Mouse (Mus musculus): ENCODE data around the gene Cul5. TPM values are rescaled to one million over a fixed set of nuclear protein-coding genes. Genes with fewer than 3 reads are reported as not detected.

Cul5 gene
- polyA plus RNA-seq, 1 experiment from 2014 or later, result 14.6 TPM

DNA sequence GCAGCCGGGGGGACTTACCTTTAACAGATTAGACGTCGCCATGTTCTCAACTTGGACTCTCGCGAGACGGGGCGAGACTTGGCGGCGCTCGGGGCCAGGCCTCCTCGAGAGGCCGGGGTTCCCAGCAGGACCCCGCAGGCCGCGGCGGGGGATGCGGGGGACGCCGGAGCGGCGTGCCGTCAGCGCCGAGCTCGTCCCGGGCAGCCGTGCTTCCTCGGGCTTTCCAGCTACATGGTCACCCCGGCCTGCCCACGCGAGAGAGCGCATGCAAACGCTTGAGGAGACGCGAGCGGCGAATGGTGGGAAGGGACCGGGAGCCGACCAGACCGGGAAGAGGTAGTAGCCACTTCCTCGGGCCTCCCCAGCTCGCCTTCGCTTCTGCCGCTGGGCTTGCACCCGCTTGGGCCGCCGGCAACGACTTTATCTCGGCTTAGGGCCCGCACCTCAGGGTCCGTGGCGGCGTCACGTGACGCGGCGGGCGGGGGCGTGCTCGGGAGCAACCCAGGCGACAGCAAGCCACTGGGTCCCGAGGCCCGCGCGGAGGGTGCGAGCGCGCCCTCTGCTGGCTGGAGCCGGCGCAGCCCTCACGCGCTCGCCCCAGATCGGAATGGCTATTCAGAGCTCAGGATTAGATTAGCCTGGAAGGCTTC is 2.7 kb downstream of the Cul5 start:
- no peaks in the 10 kb centered on the region for H3K9me3 ChIP-seq (replicated peaks)
- peak overlapping the region; percentile 88 for H3K4me2 ChIP-seq
- H3K4me1 ChIP-seq (replicated peaks), result peaks cover 33% of the 10 kb centered on the region
- H3K4me3 ChIP-seq (replicated peaks), result peak overlapping the region; percentile 96
- H3K27ac ChIP-seq, result peak overlapping the region; percentile 88
- no peaks in the 10 kb centered on the region for H3K36me3 ChIP-seq
- DNase-seq (peak; percentile 89), ATAC-seq (ENCODE audit: low read depth) (peak; percentile 96)
- peak overlapping the region; percentile 98 for H3K9ac ChIP-seq
- H3K27me3 ChIP-seq, result no peaks in the 10 kb centered on the region
- under 1% methylated on average over 74 of the region's 74 CpGs for WGBS (ENCODE audit: insufficient replicate concordance)

DNA sequence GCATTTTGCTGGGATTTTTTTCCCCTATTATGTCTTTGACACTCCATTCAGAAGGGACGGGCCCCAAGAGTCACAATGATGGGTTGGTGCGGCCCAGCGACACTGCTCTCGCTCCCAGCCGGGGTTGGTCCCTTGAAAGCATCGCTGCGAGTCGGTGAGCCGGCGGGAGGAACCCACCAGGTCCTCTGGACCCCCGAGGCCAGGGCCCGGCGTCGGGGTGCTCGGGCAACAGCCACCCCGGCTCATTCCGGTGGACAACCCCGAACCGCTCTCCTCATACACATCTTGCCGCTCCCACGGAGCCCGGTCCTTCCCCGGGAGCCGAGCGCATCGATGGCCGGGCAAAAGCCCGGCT is 3.2 kb downstream of the Cul5 start:
- Histone ChIP-seq H3K36me3 (no peaks in the 10 kb centered on the region), H3K4me1 (replicated peaks) (peaks cover 35% of the 10 kb centered on the region), H3K4me2 (peak overlapping the region; percentile 88), H3K4me3 (replicated peaks) (peak overlapping the region; percentile 96), H3K27ac (peak overlapping the region; percentile 88), H3K9ac (peak overlapping the region; percentile 98), H3K9me3 (replicated peaks) (no peaks in the 10 kb centered on the region), H3K27me3 (no peaks in the 10 kb centered on the region)
- under 1% methylated on average over 28 of the region's 28 CpGs for WGBS (ENCODE audit: insufficient replicate concordance)
- no peak for DNase-seq
- ATAC-seq (ENCODE audit: low read depth), result no peak; the same call in 1 of the 2 replicates

DNA sequence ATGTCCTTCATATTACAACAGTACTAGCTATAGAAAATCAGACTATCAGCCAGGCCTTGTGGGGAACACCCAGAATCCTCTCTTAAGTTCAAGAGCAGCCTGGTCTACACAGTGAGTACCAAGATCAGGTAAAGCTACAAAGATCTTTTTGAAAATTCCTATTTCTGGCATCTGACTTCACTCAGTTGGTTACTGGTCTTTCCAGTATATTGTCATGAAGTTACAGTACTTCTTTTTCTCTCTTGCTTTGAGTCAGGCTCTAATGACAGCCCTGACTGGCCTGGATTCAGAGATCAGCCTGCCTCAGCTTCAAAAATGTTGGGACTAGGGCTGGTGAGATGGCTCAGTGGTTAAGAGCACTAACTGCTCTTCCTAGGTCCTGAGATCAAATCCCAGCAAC is 4.4 kb downstream of the Cul5 start:
- Histone ChIP-seq H3K9me3 (replicated peaks) (no peaks in the 10 kb centered on the region), H3K4me1 (replicated peaks) (peaks cover 40% of the 10 kb centered on the region), H3K4me2 (peak overlapping the region; percentile 88), H3K9ac (no peak overlapping the region), H3K36me3 (no peaks in the 10 kb centered on the region), H3K27ac (no peak overlapping the region), H3K27me3 (no peaks in the 10 kb centered on the region), H3K4me3 (replicated peaks) (peak overlapping the region; percentile 96; the same call in 1 of the 2 replicates)
- DNase-seq, result no peak
- no peak for ATAC-seq (ENCODE audit: low read depth)

DNA sequence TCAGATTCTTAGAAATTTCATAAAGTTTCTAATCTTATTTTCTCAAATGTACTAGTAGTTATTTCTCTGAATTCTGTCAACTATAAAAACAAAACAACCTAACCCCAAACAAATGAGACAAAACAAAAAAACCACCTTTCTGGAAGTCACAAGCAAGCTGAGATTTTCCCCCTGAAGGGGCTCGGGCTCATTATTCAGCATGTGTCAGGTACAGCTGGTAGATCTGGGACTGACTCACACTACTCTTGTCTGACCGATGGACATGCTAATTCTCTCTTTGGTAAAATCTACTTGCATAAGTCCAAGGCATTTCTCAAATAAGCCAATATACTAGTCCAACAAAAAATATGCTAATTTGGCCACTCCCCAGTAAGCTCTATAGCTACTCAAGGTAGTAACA is 5.0 kb downstream of the Cul5 start:
- no peaks in the 10 kb centered on the region for H3K36me3 ChIP-seq
- H3K27me3 ChIP-seq, result no peaks in the 10 kb centered on the region
- no peak for DNase-seq
- peak overlapping the region; percentile 7; the same call in 1 of the 2 replicates for H3K4me2 ChIP-seq
- no peak overlapping the region for H3K9ac ChIP-seq
- 72% methylated on average over 2 of the region's 2 CpGs for WGBS (ENCODE audit: insufficient replicate concordance)
- no peak overlapping the region for H3K4me3 ChIP-seq (replicated peaks)
- no peak for ATAC-seq (ENCODE audit: low read depth)
- H3K9me3 ChIP-seq (replicated peaks), result no peaks in the 10 kb centered on the region
- H3K4me1 ChIP-seq (replicated peaks), result peaks cover 40% of the 10 kb centered on the region
- H3K27ac ChIP-seq, result no peak overlapping the region

DNA sequence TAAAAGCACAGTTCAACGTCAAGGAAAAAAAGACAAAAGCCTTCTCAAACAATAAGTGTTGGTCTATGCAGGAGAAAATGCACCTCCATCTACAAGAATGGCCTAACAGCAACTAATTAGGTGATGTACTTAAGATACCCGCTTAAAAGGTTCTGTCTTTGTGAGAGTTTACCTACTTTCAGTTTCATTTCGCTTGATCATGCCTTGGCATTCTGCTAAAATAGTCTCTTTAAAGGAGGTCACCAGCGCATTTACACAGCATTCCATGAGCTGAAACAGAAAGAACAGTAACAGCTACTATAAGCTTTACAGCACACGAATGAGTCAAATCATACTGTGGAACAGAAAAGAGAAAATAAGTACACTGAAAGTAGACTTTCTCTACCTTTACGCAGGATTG is 35.0 kb downstream of the Cul5 start:
- no peaks in the 10 kb centered on the region for H3K27me3 ChIP-seq
- DNase-seq (no peak), ATAC-seq (ENCODE audit: low read depth) (no peak)
- peaks cover 49% of the 10 kb centered on the region for H3K36me3 ChIP-seq
- no peak overlapping the region for H3K9ac ChIP-seq
- no peaks in the 10 kb centered on the region for H3K4me1 ChIP-seq (replicated peaks)
- H3K4me3 ChIP-seq (replicated peaks), result no peak overlapping the region
- H3K4me2 ChIP-seq, result no peak overlapping the region
- 82% methylated on average over 6 of the region's 6 CpGs for WGBS (ENCODE audit: insufficient replicate concordance)
- no peaks in the 10 kb centered on the region for H3K9me3 ChIP-seq (replicated peaks)
- no peak overlapping the region for H3K27ac ChIP-seq

DNA sequence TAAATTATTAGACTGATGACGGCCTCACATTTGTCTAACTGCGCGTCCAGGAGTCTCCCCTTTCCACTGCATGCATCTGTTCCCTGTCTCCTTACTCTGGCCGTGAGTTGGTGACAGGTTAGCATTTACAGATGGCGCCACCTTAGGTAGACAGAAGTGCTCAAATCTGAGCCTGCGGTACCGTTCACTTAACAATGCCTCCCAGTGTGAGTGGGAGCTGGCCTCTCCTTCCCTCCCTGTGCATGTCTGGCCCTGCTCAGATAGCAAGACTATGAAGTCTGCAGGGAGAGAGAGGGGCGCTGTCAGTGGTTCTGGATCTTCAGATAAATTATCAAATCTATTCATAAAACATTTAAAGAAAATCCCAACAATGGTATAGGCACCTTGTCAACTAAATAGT is 54.6 kb downstream of the Cul5 start:
- Histone ChIP-seq H3K36me3 (peaks cover 34% of the 10 kb centered on the region), H3K4me3 (replicated peaks) (no peak overlapping the region), H3K4me2 (no peak overlapping the region), H3K27me3 (no peaks in the 10 kb centered on the region), H3K9ac (no peak overlapping the region), H3K4me1 (replicated peaks) (0 out of 2 replicates have a peak, but pooled peaks cover 2% of the 10 kb centered on the region), H3K27ac (no peak overlapping the region), H3K9me3 (replicated peaks) (no peaks in the 10 kb centered on the region)
- WGBS (ENCODE audit: insufficient replicate concordance), result 79% methylated on average over 8 of the region's 8 CpGs
- ATAC-seq (ENCODE audit: low read depth) (no peak), DNase-seq (no peak)

DNA sequence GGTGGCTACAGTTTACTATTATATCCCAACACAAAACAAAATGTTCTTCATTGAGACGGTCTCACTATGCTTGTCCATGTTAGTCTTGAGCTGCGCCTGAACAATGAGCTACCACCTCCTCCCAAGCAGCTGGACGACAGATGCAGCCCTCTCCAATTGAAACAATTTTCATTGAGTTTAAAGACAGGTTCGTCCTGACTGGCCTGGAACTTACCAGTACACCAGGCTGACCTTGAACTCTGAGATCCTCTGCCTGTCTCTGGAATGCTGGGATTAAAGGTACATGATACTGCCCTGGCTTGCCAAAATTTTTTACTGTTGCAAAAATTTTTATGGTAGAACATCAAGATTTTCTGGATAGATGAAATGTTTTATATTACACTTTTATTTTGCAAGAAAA is 55.5 kb downstream of the Cul5 start:
- H3K4me3 ChIP-seq (replicated peaks), result no peak overlapping the region
- no peak overlapping the region for H3K27ac ChIP-seq
- no peaks in the 10 kb centered on the region for H3K9me3 ChIP-seq (replicated peaks)
- DNase-seq, result no peak
- H3K27me3 ChIP-seq, result no peaks in the 10 kb centered on the region
- no peak overlapping the region for H3K4me2 ChIP-seq
- ATAC-seq (ENCODE audit: low read depth), result no peak
- H3K9ac ChIP-seq, result no peak overlapping the region
- peaks cover 11% of the 10 kb centered on the region for H3K4me1 ChIP-seq (replicated peaks)
- WGBS (ENCODE audit: insufficient replicate concordance), result 67% methylated on average over 4 of the region's 4 CpGs
- peaks cover 27% of the 10 kb centered on the region for H3K36me3 ChIP-seq

DNA sequence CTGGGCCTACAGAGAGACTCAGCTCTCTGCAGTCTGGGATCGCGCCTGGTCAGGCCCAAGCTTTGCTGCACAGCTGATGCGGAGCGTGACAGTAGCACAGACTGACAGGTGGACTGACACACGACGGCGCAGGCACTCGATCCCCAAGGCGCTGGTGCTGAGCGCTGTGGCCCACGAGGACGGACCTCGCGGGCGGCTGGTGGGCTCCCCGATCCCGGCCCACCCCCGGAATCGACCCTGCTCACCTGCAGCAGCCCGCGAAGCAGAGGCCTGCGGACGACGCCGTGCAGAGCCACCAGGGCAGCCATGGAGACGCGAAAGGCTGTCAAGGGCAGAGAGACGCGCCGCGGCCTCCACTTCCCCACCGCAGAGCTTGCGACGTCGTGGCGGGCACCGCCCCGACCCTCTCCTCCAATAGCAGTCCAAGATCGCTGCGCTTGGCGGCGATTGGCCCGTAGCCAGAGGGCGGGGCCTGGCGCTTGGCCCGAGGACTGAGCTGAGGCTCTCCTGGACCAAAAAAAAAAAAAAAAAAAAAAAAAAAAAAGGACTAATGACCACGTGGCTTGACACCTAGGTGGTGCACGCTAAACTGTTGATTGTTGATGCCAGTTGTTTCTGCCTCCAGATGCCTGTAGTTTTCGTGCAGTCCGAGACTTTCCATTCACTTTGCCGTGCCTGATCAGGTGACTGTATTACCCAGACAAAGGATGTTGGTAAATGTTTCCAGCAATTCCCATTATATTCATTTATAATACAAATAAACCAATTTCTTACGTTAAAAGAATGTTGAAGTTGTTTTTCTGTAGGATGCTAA is 59.6 kb downstream of the Cul5 start, which contains the start of gene Acat1:
Gene Acat1, minus strand, starts transcription at position 415 of the 814 bp plus-strand sequence.
- Histone ChIP-seq H3K9ac (peak within 1 kb of the TSS; percentile 81), H3K9me3 (replicated peaks) (no peaks in the 10 kb centered on the region), H3K4me3 (replicated peaks) (peak within 1 kb of the TSS; percentile 72), H3K4me2 (peak within 1 kb of the TSS; percentile 90), H3K27me3 (no peaks in the 10 kb centered on the region), H3K4me1 (replicated peaks) (peaks cover 32% of the 10 kb centered on the region), H3K27ac (peak within 1 kb of the TSS; percentile 70), H3K36me3 (0 out of 2 replicates have a peak, but pooled peaks cover 4% of the 10 kb centered on the region)
- ATAC-seq (ENCODE audit: low read depth) (peak; percentile 99), DNase-seq (peak; percentile 84)
- WGBS (ENCODE audit: insufficient replicate concordance), result 4% methylated on average over 52 of the region's 52 CpGs

DNA sequence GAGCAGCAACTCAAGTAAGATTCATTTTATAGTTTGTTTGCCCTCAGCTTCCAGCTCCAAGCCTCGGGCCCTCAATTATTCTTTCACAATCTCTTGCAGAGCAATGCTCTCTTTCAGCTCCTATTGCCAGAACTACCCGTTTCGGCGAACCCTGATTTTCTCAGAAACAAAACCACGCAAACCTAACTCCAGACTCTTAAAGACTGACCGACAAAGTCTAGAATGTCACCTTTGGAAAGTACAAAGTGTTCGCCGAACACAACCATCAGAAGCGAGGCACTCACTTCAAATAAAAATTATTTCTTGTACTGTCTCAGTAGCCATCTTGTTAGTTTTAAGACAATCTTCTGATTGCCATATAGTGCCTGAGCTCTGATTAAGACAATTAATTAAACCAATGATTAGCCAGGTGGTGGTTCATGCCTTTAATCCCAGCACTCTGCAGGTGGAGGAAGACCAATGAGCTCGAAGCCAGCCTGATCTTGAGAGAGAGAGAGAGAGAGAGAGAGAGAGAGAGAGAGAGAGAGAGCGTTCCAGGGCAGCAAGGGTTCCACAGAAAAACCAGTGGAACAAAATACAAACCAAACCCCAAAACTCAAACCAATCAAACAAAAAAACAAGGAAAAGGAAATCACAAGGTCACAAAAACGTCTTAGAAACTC is 60.4 kb downstream of the Cul5 start:
- DNase-seq, result no peak
- no peak for ATAC-seq (ENCODE audit: low read depth)

DNA sequence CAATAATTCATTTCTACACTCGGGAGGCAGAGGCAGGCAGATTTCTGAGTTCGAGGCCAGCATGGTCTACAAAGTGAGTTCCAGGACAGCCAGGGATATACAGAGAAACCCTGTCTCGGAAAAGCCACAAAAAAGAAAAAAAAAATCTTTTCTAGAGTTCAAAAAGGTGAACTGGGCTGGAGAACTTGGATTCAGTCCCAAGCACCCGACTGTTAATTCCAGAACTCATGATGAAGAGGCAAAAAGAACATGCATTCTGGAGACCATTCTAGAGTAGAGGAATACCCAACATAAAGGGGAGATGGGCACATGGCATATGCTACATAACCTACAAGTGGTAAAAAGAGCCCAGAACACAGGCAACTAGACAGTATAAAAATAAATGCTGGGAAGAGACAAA is 62.0 kb downstream of the Cul5 start:
- H3K4me1 ChIP-seq (replicated peaks), result peaks cover 53% of the 10 kb centered on the region
- no peak overlapping the region for H3K4me3 ChIP-seq (replicated peaks)
- DNase-seq, result no peak
- peak overlapping the region; percentile 90 for H3K4me2 ChIP-seq
- no peaks in the 10 kb centered on the region for H3K9me3 ChIP-seq (replicated peaks)
- no peak overlapping the region for H3K9ac ChIP-seq
- H3K27me3 ChIP-seq, result no peaks in the 10 kb centered on the region
- WGBS (ENCODE audit: insufficient replicate concordance), result 84% methylated on average over 4 of the region's 4 CpGs
- H3K27ac ChIP-seq, result no peak overlapping the region
- no peak for ATAC-seq (ENCODE audit: low read depth)
- H3K36me3 ChIP-seq, result no peaks in the 10 kb centered on the region

More for the DNA sequence above, 60.4 kb downstream of the Cul5 start:
- Histone ChIP-seq H3K4me2 (peak overlapping the region; percentile 90), H3K9ac (peak overlapping the region; percentile 81), H3K27ac (peak overlapping the region; percentile 70), H3K9me3 (replicated peaks) (no peaks in the 10 kb centered on the region), H3K4me1 (replicated peaks) (peaks cover 39% of the 10 kb centered on the region), H3K36me3 (no peaks in the 10 kb centered on the region), H3K27me3 (no peaks in the 10 kb centered on the region), H3K4me3 (replicated peaks) (peak overlapping the region; percentile 72)
- WGBS (ENCODE audit: insufficient replicate concordance), result 64% methylated on average over 12 of the region's 12 CpGs

DNA sequence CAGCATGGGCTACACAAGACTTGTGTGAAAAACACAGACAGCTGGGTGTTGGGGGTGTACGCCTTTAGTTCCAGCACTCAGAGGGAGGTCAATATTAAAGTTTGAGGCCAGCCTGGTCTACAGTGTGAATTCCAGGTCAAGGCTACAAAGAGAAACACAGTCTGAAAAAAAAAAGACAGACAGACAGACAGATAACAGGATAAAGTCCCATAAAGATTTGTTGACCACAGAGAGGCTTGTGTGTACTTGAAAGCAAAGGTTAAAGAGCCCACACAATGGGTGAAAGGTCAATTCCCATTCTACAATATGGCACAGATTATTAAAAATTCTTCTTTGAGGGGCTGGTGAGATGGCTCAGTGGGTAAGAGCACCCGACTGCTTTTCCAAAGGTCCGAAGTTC is 62.6 kb downstream of the Cul5 start:
- Histone ChIP-seq H3K9me3 (replicated peaks) (no peaks in the 10 kb centered on the region), H3K27ac (no peak overlapping the region), H3K4me2 (no peak overlapping the region), H3K27me3 (no peaks in the 10 kb centered on the region), H3K4me3 (replicated peaks) (no peak overlapping the region), H3K9ac (no peak overlapping the region), H3K4me1 (replicated peaks) (peaks cover 55% of the 10 kb centered on the region), H3K36me3 (no peaks in the 10 kb centered on the region)
- ATAC-seq (ENCODE audit: low read depth), result no peak
- DNase-seq, result no peak
- 80% methylated on average over 3 of the region's 3 CpGs for WGBS (ENCODE audit: insufficient replicate concordance)

All from liver, embryonic 13.5 days (tissue).